Mouse (Mus musculus): ENCODE data around the gene Pde11a.

Gene Pde11a

DNA sequence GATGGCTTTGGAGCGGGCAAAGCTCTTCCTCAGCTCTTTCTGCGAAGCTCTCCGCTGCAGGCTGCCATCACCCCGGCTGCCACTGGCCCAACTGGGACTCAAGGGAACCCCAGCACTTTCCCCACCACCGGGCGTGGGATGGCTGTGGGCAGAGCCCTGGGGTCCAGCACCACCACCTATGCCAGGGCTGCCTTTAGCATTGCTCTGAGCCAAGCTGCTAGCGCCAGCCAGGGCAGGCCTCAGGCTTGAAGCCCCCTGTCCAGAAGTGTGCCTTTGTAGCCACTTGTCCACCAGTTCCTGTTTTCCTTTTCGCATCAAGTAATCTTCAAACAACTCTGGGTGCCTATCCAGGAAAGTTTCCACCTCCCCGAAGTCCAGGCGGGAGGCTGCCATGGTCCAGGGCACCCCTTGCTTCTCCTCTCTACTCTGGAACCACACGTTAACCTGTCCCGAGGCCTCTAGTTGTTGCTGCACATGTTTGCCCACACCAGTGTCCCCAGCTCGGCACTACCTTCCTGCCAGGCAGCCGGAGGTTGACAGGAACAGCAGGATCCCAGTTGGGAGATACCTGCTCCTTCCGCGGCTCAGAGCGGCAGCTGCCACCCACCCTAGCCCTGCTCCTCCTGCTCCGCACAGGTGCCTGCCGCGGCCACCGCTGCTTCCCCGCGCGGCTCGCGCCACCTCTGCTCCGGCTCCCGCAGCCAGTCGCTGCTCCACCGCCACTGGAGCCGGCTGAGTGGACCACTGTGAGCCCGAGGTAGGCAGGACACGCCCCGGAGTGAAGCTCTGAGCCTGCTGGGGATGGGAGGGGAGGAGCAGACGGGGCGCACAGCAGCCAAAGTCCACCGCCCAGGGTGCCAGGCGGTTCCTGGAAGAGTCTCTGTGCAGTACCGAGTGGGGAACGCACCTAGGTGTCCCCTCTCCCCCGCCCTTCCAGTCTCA, at the start of gene Pde11a:
Gene Pde11a (minus strand): TSS at position 560 of the 942 bp plus-strand sequence.
- peak in 1 of 2 experiments; percentile 9 for DNase-seq (ENCODE audit: low spot score in 2 of 2)

DNA sequence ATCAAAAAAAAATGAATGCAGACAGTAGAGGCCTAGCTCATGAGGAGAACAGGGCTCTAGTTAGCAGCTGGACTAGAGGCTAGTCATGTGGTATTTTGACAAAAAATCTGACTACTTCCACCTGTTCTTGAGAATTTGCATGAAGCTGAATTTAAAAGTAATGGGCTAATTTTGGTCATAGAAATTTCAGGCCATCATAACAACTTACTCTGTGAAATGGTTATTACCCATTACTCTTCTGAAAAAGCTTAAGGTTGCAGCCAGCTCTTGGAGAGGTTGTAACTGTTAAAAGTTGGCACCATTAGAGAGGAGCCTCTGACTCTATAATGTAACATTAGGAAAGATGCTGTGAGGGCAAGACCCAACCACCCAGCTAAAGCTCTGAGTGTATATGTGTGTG, 48.0 kb upstream of the Pde11a start:
- no peak for DNase-seq (ENCODE audit: low spot score in 2 of 2)

DNA sequence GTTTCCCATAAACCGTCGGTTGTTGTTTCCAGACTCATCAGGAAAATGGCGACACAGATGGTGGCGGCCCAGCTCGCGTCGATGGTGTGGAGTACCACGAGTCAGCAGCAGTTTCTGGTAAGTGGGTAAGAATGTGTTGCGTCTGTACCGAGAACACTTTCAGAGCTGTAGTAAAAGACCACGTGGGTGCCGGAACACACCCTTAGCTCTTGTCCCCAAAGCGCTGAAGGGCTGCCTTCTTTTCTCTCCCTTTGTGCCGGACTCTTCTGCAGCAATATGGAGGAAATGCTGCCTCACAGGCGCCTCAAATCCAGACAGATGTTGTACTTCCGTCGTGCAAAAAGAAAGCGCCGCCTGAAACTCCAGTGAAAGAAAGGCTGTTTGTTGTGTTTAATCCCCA, 40.1 kb upstream of the Pde11a start:
- DNase-seq (ENCODE audit: low spot score in 2 of 2): no peak

DNA sequence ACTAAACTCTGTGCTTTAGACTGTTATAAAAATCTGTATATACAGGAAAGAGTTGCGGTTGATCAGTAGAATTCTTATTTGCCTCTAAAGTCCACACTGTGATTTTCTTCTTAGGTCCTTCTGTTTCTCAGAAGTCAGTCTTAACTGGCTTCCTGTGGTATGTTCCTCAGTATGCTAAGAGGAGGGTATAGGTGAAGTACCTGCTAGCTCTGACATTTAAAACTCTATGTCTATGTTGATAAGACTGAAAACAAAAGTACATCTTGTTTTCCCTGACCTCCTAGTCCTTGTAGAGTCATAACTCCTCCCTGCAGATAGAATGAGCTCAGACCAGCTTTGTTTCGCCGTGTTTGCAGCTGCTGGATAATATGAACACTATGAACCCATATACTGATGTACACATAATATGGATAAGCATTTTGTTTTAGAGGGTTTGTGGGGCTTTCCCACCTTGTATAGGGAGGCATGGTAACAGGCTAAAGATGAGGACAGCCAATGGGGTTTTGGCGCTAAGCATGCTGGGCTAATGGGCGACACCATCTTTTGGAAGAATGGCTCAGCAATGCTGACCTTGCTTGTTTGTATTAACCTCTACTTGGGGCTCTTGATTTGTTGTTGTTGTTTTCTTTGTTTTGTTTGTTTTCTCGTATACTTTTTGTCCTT, 36.1 kb upstream of the Pde11a start:
- no peak for DNase-seq (ENCODE audit: low spot score in 2 of 2)

DNA sequence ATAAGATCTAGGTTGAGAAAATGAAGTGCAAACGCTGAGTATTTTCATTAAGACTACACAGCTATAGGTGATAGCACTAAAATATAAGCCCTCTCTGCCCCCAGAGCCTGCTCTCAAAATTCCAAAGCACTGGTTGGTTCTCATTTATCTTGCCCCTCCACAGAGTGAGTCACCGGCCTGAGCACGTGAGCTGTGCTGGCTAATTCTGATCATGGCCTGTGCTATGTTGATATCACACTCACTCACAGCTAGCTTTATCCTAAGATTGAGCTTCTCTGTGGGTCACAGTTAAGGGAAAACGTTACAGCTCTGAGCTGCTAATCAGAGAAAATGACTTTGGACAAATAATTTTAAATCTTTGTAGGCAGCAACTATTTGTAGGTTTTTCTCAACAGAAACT, 33.7 kb upstream of the Pde11a start:
- DNase-seq (ENCODE audit: low spot score in 2 of 2): no peak

DNA sequence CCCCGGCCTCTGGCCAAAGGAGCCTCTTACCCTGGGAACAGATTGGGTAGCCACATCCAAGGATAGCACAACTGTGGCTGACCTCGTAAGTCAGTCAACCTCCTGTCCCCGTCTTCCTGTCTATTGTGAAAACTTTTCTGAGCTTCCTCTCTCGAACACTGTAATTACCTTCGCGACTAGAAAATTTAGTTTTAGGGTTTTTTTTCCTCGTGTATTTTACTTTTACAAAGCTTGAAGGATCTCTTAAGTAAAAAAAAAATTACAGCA, 32.0 kb upstream of the Pde11a start:
- no peak for DNase-seq (ENCODE audit: low spot score in 2 of 2)

DNA sequence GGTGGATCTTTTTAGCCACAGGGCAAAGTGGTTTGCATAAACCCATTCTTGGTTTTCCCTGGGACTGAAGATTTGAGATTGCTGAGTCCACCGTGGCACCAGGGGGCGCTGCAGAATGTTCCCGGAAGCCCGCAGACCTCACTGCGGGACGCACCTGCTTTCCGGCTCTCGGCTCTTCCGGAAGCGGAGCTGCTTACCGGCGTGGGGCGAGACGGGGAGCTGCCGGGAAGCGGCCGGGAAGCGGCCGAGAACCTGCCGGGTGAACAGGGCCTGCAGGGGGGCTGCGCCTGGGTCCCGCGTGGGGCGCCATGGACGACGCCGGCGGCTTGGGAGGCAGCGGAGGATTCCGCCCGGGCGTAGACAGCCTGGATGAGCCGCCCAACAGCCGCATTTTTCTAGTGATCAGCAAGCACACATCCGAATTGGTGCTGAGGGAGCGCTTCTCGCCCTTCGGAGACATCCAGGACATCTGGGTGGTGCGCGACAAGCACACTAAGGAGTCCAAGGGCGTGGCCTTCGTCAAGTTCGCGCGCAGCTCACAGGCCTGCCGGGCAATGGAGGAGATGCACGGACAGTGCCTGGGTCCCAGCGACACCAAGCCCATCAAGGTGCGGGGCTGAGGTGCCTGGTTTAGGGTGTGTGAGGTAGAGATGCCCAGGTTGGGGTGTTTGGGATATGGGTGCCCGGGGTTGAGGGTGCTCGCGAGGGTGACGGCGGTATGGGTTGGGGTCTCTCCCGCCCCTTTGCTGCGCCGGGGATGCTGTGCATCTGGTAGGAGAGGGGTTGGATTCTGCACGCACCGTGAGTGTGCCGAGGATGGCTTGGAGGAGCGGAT, 31.5 kb upstream of the Pde11a start, which contains the start of gene Rbm45:
Gene Rbm45 (plus strand): TSS at position 164 of the 835 bp plus-strand sequence.
- peak; percentile 77 to 87 for DNase-seq (ENCODE audit: low spot score in 2 of 2)

DNA sequence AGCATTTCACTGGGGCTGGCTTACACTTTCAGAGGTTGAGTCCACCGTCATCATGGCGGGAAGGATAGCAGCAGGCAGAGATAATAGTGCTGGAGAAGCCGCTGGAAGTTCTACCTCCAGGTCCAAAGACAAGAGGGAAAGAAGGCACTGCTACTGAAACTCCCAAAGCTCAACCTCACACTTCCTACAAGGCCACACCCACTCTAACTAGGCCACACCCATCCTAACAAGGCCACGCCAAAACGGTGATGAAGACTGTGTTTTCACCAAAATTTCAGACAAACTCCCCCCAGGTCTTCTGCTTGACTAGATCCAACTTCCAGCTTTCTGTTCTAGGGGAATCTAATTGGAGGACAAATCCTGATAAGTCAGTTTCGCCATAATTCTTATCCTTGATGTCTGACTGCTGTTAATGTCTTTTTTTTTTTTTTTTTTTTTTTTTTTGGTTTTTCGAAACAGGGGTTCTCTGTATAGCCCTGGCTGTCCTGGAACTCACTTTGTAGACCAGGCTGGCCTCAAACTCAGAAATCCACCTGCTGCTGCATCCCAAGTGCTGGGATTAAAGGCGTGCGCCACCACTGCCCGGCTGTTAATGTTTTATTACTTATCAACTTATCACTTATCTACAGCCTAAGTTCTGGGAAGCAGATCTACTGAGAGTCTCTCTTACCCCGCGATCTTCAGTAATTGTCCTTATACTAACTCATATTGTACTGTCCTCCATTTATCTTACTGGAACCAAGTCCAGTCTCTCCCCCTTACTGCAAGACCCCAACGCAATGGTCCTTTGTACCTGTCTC, 30.5 kb upstream of the Pde11a start:
- no peak for DNase-seq (ENCODE audit: low spot score in 2 of 2)

DNA sequence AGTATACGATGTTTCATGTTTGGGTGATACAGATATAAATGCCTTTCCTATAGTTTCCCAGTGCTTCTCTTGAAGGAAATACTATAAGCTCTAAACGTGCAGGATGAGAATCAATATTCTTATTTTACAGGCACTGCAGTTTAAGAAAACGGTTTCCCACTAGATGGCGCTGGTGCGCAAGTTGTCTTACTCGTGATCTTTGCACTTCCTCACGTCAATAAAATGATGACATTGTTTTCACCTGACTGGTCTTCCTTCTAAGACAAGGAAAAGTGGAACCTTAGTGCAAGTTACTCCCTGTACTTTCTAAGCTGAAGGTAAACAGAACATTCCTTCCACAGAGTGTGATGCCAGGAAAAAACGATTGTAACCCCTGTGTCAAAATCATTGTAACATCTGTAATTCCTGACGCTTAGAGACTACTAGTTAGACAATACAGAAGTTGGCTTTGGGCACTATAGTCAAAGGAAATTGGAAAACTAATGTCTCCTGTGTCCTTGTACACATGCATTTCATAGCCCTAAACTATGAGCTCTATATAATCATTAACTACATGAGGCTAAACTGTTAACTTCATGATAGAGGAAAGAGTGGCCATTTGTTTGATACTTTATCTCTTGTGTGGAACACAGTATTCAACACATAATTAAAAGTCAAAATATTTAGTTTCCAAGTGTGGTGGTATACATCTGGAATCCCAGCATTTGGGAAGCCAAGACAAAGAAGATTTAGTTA, 28.8 kb upstream of the Pde11a start:
- peak; percentile 69 to 79 for DNase-seq (ENCODE audit: low spot score in 2 of 2)

DNA sequence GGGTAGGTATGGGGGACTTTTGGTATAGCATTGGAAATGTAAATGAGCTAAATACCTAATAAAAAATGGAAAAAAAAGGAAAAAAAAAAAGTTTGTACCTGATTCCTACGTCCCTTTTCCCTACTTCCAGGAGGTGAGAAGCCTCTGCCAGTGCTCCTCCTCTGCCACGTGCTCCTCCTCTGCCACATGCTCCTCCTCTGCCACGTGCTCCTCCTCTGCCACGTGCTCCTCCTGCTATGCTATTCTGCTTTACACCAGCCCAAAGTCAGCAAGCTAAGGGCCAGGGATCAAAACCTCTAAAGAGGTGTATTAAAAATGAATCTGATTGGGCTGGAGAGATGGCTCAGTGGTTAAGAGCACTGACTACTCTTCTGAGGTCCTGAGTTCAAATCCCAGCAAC, 27.2 kb upstream of the Pde11a start:
- no peak for DNase-seq (ENCODE audit: low spot score in 2 of 2)

DNA sequence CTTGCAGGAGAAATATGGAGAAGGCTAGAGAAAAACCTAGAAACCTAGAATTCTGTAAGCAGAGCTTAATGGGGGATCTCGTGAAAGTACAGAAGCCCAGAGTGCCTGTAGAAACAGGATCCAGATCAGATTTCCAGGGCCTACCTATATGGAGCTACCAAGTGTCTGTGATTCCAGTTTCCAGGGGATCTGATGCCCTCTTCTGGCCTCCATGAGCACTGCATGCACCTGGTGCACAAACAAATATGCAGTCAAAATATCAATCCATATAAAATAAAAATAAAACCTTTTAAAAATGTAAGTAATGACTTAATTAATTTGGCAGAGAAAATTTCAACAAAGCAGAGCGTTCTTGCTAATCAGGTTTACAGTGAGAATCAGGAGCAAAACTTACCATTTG, 23.5 kb upstream of the Pde11a start:
- no peak for DNase-seq (ENCODE audit: low spot score in 2 of 2)

DNA sequence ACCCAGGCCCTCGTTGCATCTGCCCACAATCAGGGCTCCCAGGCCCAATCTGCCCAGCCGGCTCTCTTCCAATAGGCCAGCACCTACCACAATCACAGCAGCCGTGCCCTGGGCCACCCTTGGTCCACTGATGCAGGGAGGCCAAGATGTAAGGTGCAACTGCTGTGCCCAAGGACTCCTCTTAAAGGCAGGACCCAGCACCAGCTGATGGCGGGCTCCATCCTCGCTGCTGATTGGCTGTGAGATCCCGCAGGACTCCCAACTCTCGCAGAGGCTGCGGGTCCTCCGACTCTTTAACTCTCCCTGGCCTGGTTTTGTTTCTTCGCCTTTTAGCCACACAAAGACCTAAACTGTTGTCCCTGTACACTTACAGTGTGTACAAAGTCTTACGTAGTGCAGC, 21.7 kb upstream of the Pde11a start, which contains the start of gene Cyct:
Gene Cyct (minus strand): TSS at position 225 of the 400 bp plus-strand sequence.
- no peak for DNase-seq (ENCODE audit: low spot score in 2 of 2)

DNA sequence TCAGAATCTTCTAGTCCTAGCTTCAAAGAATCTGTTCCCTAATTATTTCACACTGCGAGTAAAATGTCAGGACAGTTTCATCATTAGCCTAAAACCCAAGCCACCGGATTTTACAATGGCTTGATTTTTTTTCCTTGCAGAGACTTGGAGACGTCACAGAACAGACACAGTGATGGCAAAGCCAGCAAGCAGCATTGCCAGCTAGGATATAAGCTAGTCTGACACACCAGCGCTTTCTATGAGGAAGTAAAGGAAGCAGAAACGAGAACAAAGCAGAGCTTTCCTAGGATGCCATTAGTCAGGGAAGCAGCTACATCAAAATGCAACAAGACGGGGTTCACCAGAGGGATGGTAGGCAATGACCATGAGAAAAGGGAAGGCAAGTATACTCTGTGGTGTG, 9.3 kb upstream of the Pde11a start:
- no peak for DNase-seq (ENCODE audit: low spot score in 2 of 2)

DNA sequence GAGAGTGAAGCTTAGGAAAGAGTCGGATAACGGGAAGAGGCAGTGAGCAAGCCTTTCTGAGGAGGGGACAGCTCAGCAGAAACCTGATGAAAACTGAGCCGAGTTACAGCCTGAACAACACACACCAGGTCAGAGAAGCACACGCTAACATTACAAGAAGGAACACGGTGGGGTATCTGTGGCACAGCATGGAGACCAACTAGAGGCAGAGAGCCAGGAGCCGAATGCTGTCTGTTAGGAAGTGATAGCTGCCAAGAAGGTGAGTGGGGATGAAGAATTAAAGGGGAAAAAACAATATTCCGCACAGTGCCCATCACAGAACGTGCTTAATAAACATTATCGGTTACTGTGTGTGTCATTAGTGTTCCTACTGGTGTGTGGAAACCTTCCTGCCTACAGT, 3.6 kb upstream of the Pde11a start:
- DNase-seq (ENCODE audit: low spot score in 2 of 2): no peak

DNA sequence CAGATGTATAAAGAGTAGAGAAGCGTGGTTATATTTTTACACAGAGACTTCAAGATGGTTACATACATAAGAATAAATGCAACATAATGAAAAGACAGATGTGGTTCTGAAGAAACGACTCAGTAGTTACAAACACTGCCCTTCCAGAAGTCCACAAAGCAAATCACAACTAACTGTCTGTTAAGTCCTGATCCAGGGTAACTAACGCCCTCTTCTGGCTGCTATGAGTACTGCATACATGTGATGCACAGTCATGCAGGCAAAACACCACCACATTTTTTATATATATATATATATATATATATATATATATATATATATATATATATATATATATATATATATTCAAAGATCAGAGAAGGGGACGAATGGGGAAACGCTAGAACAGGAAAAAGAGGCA, 4.0 kb downstream of the Pde11a start:
- no peak for DNase-seq (ENCODE audit: low spot score in 2 of 2)

DNA sequence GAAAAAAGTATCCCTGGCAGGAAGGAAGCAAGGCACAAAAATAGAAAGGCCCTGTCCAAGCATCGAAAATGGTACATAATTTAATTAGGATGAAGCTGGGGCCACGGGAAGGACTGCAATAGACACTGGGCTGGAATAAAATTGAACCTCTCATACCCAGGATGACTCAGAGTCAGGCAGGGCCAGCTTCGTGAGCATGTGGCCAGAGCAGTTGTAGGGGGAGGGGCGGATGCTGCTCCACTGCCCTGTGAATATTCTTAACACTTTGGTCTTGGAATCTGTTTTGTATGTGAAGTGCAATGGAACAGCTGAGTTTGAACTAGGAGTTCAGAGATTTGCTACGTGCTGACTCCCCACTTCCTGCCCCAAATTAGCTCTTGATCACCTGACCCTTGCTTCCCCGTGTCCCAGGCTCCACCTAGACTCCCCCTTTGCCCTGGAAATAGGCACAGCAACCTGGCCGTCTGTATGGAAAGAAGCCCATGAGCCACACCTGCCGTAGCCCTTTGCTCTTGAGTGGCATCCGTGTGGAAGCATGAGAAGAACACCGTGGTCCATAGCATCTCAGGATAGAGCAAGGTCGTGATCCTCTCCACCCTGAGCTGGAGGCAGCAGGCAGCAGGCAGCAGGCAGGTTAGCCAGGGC, 6.3 kb downstream of the Pde11a start:
- no peak for DNase-seq (ENCODE audit: low spot score in 2 of 2)

DNA sequence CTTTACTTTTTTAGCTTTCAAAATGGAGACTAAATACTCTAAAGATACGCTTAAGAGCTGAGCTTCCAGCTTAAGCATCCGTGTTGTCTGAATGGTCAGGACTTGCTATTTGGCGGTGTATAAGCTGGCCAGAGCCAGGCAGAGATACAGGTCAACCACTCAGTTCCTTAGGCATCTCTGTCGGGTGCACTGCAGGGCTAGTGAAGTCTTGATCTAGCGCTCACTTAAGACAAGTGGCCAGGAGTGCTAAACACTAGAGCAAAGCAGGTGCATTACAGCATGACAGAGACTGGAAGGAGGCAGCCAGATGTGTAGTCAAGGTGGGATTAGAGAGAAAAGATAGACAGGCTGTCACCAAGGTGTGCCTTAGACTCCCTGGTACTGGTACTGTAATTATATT, 8.5 kb downstream of the Pde11a start:
- DNase-seq (ENCODE audit: low spot score in 2 of 2): no peak

DNA sequence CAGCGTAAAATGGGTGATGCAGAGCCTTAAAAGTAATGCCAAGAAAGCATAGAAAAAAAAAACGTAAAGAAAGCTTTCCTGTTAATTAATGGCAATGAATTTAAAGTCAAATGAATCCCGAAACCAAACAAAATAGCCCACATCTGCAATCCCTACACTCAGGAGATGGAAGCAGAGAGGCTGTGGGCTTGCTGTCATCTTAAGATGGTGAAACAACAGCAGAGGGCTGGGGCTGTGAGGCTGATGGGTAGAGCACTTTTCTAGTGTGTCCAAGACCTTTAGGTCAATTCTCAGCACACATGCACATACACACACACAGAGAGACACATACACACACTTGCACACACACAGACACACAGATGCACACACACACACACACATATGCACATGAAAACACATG, 12.4 kb downstream of the Pde11a start:
- DNase-seq (ENCODE audit: low spot score in 2 of 2): no peak

DNA sequence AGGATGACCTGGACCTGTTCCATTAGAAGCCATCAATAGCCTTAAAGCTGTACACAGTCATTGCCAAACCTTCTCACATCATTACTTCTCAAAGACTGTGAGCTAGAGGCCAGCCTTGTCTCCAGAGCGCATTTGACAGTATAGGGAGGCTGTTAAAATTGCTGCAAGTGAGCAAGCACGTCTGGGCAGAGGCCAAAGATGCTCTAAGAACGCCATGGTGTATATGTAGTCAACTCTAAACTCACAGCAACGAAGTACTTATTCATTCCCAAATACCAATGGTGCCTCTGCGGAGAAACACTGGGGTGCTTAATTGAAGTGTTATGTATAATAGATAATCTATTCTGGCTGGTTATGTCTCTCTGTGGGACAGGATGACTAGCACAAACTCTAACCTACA, 14.1 kb downstream of the Pde11a start:
- DNase-seq (ENCODE audit: low spot score in 2 of 2): no peak

DNA sequence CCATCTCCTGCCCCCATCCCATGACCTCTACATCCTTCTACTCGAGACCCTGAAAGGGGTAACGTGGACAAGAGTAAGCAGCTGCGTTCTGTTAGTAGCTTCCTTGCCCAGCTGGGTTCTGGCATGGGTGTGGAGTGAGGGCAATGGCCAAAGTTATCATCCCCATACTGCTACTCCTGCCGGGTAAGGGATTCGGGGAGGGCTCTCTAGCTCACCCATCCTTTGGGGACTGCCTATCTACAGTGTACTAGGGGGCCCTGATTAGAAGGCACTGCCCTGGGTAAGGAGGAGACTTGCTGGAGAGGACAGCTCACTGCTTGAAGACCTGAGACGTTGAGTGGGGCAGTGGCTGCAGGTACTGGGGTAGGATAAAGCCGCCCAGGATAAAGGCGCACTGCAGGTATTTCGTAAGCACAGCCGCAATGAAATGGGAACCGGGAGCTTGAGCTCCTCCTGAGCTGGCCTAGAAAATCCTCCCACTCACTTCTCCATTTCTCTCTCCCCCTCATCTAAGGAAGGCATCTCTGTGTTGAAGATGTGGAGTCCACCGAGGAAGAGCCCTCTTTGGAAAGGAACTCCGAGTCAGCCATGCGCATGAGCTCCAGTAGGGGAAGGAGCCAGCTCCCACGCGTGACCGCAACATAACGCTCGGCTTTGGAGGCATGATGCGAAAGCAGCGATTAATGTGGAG, 15.2 kb downstream of the Pde11a start:
- DNase-seq (ENCODE audit: low spot score in 2 of 2): no peak

Measured in urinary bladder, postnatal 36 days (tissue).